Mouse (Mus musculus) gastrocnemius, adult 2 months (tissue): ENCODE data around the gene Kptn. TPM values are rescaled to one million over a fixed set of nuclear protein-coding genes. Genes with fewer than 3 reads are reported as not detected.

Experiments used
- DNase-seq: peaks from one replicate; pipeline ENCODE4 v3.0.0; 2022
- H3K27ac ChIP-seq: fragments of 200-600 bp; 2 replicates; pipeline ENCODE4 v1.8.1; 2022; ENCODE audit warnings: mild to moderate bottlenecking
- H3K4me3 ChIP-seq: fragments of 200-600 bp; 2 replicates; pipeline ENCODE4 v1.8.1; 2022; ENCODE audit warnings: mild to moderate bottlenecking, moderate library complexity
- CTCF ChIP-seq: fragments of 200-600 bp; IDR thresholded peaks from 2 replicates; pipeline ENCODE4 v1.8.1; 2022; ENCODE audit warnings: antibody characterized with exemption, mild to moderate bottlenecking, moderate library complexity
- intact Hi-C: fragments of 180-260 bp; cut with DNase I; formaldehyde crosslinking; loops from one replicate; pipeline ENCODE4 v1.15.1; 2025
- long read RNA-seq, 2 experiments: library from polyadenylated mRNA; stranded (forward); transcript quantifications; one replicate each; pipeline ENCODE4 v2.0.0; 2021
- total RNA-seq, 2 experiments: library from RNA; stranded (reverse); gene quantifications; 2 replicates each; pipeline ENCODE4 v1.2.3; 2021

The Kptn gene
- 10 to 100 TPM; 10.3 to 16.0 TPM for total RNA-seq
- long read RNA-seq, experiment 1, transcript Kptn-201 (12 exons, 1,630 nt): major isoform, 13 of 14 reads
- long read RNA-seq, experiment 1, partial matches to known transcripts: 0 of 14 reads
- long read RNA-seq, experiment 1, other reads (novel, unspliced or antisense): 1 of 14 reads
- long read RNA-seq, experiment 2, transcript Kptn-201 (12 exons, 1,630 nt): major isoform, 8 of 14 reads
- long read RNA-seq, experiment 2, partial matches to known transcripts: 4 of 14 reads
- long read RNA-seq, experiment 2, other reads (novel, unspliced or antisense): 2 of 14 reads

DNA sequence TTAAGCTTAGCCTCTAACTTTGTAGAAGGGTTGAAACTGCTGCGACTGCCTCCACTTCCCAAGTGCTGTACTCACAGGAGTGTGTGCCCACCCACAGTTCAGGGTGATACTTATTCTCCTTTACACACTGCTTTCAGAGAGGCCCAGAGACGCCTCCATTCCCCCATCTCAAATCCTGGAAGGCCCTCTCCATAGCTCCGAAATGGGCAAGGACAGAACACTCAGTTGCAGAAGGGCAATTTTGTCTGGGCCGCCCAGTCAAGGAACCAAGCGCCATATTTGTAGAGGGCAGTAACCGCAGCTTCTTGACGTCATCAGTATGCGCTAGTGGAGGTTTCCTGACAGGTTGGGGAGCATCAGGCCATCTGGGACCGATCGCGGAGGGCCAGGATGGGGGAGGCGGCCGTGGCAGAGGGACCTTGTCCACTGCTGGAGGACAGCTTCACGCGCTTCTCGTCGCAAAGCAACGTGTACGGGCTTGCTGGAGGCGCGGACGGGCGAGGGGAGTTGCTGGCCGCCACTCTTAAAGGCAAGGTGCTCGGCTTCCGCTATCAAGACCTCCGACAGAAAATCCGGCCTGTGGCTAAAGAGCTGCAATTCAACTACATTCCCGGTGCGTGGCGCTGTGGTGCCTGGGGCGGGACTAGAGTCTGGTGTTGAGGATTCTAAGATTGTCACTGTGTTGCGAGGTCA lies at the start of gene Kptn:
Kptn (plus strand) TSS at position 327 of the 693 bp plus-strand sequence.
- Histone ChIP-seq H3K4me3 (peak within 1 kb of the TSS; percentile 80), H3K27ac (peak within 1 kb of the TSS; percentile 91)
- peak; percentile 92 for DNase-seq
- TF ChIP-seq CTCF: peak; percentile 94
- intact Hi-C loops: loop anchor here (2.0 kb wide), 1 partner anchor 21 kb away; the partner anchor contains the start of gene Napa

DNA sequence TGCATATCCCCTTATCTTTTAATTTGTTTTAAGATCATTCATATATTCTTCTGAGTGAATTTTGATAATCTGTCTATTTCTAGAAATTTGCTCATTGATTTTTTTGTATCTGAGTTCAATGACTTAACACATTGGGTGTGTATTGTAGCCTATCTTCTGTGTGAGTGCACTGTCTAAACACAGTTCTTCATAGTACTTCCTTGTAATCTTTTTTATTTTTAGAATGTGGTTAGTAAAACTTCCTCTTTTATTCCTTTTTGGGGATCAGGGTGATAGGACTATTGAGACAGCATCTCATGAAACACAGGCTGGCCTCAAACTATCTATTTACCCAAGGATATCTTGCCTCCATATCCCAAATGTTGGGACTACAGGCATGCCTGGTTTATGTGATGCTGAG lies 48.8 kb upstream of the Kptn start:
- no peak for TF ChIP-seq CTCF
- intact Hi-C loops: no loop called here

DNA sequence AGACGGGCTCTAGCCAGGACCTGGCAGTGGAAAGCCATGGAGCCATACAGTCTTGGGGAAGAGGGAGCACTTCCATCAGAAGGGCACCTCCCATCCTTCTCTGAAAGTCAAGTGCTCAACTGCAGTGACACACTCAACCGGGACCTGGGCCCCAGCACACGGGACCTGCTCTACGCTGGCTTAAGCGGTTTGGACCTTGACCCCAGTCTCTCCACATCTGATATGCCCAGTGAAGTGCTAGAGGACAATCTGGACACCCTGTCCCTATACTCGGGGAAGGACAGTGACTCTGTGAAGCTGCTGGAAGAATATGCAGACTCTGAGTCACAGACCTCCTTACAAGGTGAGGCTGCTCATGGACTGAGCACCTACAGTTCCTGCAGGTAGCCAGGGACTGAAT lies 47.8 kb upstream of the Kptn start:
- TF ChIP-seq CTCF: no peak
- Histone ChIP-seq H3K4me3 (no peak overlapping the region), H3K27ac (no peak overlapping the region)
- no peak for DNase-seq
- intact Hi-C loops: no loop called here

More for the DNA sequence above, 48.8 kb upstream of the Kptn start:
- Histone ChIP-seq H3K4me3 (no peak overlapping the region), H3K27ac (no peak overlapping the region)
- no peak for DNase-seq

DNA sequence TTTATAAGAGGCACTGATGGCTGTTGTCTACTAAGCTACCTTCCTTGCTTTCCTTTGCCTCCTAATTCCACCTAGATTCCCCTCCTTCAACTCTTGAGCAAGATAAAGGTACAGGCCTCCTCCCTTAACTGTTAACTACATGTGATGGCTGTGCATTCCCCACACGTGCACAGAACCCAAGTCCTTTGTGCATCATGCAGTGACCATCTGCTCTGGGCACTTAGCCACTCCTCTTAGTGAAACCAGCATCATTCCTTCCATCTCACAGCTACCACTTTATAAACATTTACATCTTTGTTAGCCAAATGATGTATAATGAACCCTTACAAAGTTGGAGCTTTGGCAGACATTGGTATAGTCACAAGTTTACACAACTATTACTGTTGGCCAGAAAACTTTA lies 39.7 kb upstream of the Kptn start:
- intact Hi-C loops: loop anchor here (5.0 kb wide), 1 partner anchor 77 kb away; no protein-coding TSS in a partner anchor
- no peak for TF ChIP-seq CTCF
- no peak overlapping the region for H3K27ac ChIP-seq
- DNase-seq: no peak
- H3K4me3 ChIP-seq: no peak overlapping the region

DNA sequence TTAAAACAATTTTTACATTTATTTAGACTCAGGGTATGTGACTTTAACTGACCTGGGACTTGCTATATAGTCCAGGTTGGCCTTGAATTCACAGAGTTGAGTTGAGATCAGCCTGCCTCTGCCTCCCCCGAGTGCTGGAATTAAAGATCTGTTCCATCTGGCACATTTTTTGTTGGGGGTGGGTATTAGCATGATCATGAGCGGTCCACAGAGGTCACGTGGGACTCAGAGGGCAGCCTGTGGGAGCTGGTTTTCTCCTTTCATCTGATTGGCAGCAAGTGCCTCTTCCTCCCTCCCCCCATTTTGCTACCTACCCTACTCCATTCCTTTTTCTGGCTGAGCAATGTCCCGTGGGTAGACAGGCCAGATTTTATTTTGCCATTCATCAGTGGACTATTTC lies 39.1 kb upstream of the Kptn start:
- no peak for DNase-seq
- intact Hi-C loops: no loop called here
- no peak overlapping the region for H3K27ac ChIP-seq
- no peak overlapping the region for H3K4me3 ChIP-seq
- no peak for TF ChIP-seq CTCF

DNA sequence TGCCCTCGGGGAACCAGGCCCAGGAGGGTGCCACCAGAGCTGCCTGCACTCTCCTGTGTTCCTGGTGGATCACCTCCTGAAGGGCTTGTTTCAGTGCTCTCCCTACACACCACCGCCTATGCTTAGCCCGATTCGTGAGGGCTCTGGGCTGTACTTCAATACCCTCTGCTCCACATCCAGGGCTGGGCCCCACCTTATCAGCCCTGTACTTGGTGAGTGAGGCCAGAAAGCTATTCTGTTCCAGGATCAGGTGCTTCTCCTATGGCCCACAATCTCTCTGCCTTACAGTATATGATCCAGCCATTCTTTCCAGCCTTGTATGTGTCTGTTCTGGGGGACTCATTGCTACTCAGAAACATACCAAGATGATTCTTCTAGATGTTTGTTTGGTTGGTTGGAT lies 36.3 kb upstream of the Kptn start:
- TF ChIP-seq CTCF: no peak
- no peak overlapping the region for H3K4me3 ChIP-seq
- no peak for DNase-seq
- intact Hi-C loops: no loop called here
- no peak overlapping the region for H3K27ac ChIP-seq

DNA sequence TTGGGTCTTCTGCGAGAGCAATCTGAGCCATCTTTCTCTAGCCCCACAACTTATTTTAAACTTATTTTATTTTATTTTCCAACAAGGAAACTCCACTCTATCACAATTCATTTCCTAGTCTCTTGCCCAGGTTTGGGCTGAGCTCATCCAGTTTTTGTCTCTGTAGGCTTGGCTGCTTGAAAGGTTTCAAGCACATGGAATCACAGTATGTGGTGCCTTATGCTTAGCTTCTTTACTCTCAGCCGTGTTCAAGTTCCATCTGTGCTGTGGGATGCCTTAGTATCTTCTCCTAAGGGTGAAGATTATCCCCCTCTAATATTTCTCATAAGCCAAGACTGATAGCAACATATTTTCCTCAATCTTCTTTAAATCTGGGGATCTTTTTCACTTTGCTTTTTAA lies 32.1 kb upstream of the Kptn start:
- DNase-seq: no peak
- intact Hi-C loops: no loop called here
- TF ChIP-seq CTCF: no peak
- no peak overlapping the region for H3K27ac ChIP-seq
- no peak overlapping the region for H3K4me3 ChIP-seq

DNA sequence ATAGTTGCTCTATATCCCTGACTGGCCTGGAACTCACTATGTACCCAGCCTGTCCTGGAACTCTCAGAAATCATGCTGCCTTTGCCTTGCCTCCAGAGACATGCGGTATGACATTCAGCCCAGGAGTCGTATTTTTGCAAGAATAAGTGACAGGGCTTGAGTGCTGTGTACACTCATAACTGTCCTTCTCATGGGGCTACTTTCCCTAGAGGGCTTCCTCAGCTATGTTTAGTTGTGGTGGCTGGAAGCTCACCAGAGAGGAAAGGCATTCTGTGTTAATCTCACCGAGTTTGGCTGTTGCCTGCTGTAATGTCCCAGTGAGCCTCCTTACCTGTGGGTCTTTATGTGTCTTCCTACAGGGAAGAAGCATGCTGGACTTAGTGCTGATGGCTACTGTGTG lies 25.1 kb upstream of the Kptn start:
- Histone ChIP-seq H3K4me3 (no peak overlapping the region), H3K27ac (no peak overlapping the region)
- intact Hi-C loops: no loop called here
- no peak for TF ChIP-seq CTCF
- DNase-seq: no peak

DNA sequence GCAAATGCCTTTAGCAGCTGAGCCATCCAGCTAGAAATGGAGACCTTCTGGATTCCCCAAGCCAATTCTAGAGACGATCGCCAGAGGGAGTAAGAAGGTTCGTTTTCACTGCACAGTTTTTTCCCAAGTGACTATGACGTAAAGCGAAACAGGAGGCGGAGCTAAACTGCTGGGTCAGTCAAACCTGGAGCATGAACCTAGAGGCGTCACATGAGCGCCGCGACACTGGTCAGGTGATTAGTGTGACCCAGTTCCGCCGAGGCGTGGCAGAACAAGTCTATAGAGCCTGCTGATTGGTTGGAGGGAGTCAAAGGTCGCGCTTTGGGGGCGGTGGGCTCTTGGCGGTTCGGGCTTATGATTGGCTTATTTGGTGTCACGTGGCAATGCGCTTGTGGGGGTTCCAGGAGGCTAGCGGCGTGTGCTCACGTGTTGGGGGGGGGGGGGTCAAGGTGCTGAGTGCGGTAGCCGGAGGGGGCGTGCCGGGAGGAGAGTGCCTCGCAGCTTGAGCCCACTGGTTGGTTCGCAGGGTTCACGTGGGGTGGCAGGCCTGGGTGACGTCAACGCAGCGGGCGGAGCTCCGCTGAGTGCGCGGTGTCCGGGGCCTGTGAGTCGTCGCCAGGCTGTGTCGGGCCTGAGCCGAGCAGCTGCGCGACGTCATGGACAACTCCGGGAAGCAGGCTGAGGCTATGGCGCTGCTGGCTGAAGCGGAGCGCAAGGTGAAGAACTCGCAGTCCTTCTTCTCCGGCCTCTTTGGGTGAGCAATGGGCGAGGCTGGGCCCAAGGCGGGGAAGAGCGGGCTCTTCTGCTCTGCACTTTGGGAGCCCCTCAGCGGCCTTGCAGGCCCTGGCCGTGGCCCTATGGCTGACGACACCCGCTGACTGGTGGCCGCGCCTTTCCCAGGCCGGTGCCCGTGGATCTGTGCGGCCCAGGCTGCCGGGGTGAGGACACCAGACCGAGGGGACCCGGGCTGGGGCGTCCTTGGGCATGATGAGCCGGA lies 21.4 kb upstream of the Kptn start, which contains the start of gene Napa:
Napa (plus strand) TSS at position 438 of the 997 bp plus-strand sequence.
- TF ChIP-seq CTCF: peak; percentile 84
- peak within 1 kb of the TSS; percentile 88 for H3K4me3 ChIP-seq
- H3K27ac ChIP-seq: peak within 1 kb of the TSS; percentile 95
- DNase-seq: peak; percentile 100
- intact Hi-C loops: loop anchor here (1.0 to 2.0 kb wide), 3 partner anchors 20 to 55 kb away; partner anchors contain the start of gene Kptn

DNA sequence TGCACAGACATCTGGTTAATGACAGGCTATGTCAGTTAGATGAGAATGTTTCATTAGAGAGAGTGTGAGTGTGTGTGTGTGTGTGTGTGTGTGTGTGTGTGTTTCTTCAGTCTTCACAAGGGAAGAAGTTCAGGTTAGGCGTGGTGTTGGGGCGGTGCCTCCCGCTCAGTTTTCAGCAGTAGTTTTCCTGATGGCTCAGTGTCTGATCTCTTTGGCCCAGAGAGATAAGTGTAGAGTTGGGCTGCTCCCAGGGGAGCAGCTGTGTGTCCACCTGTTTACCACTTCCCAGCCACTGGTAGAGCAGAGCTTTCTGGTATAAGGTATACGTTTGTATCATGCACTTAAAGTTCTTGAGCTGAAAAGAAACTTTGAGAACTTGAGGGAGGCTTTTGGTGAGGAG lies 19.8 kb upstream of the Kptn start:
- H3K27ac ChIP-seq: peak overlapping the region; percentile 95
- TF ChIP-seq CTCF: no peak
- intact Hi-C loops: loop anchor here (2.0 kb wide), 2 partner anchors 19 to 51 kb away; partner anchors contain the start of gene Kptn
- peak overlapping the region; percentile 88 for H3K4me3 ChIP-seq
- no peak for DNase-seq

DNA sequence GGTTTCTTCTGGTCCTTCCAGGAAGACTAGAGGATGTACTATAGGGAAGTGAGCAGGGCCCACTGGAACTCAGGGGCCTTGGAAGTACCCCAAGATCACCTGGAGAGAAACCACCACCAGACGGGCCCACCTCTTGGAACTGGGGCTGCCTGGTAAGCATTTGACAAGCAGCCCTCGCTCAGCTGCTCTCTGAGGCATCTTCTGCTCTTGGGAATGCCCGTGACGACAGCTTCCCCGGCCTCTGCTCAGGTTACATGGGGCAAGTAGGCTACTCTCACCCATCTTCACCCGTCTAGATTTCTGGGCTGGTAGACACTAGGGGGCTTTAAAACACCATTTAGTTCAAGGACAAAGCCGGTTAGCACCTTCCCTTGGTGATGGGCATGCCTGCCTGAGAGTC lies 18.6 kb upstream of the Kptn start:
- intact Hi-C loops: no loop called here
- DNase-seq: peak; percentile 72
- Histone ChIP-seq H3K4me3 (peak overlapping the region; percentile 88), H3K27ac (peak overlapping the region; percentile 95)
- no peak for TF ChIP-seq CTCF
